Mouse (Mus musculus): Measurements from ENCODE around the gene Aqp12.

DNA sequence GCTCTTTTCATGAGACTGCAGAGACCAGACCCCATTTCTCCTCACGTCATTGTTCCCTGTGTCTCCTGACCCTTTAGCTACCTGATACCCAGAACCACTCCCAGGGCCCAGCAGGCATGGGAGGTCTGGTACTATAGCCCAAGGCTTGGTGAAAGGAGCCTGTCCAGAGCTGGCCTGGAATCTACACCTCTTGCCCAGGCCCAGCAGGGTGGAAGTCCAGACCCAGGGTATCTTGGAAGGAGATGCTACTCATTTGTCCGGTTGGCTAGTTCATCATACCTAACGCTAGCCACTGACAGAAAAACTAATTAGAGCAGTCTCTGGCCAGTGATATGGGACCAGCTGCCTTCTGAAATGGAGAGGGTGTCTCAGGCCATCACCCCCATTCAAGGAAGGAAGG, 43.9 kb downstream of the Aqp12 start:
- TF ChIP-seq CTCF (conservative IDR thresholded peaks at IDR 0.05; ENCODE audit: low read length) (no peak), POU5F1 (IDR thresholded peaks at IDR 0.05; ENCODE audit: borderline replicate concordance, low read length) (no peak)
